Mouse (Mus musculus): Measurements from ENCODE around the gene Gna11.

- no peak for TF ChIP-seq CTCF (IDR thresholded peaks at IDR 0.05; ENCODE audit: extremely low read depth, insufficient read depth, insufficient read length, insufficient replicate concordance)
- TF ChIP-seq POLR2A (IDR thresholded peaks at IDR 0.05; ENCODE audit: low read depth, low read length) = no peak
These were observed 14.2 kb upstream of the Gna11 start, which contains the start of gene Aes for GRCm38 (mm10) chr10:81559163-81559626.
